Mouse (Mus musculus) thymus, postnatal 36 days (tissue): ENCODE data around the gene 4931428F04Rik.

Experiments used
- DNase-seq, 2 experiments: peaks; one replicate each; pipeline ENCODE4 v3.0.0; 2022; ENCODE audit warnings: mixed read lengths in 2 of 2

4931428F04Rik gene

GRCm38 (mm10) chr8:105285514-105285913 lies 4.2 kb downstream of the 4931428F04Rik start:
- no peak for DNase-seq

DNA sequence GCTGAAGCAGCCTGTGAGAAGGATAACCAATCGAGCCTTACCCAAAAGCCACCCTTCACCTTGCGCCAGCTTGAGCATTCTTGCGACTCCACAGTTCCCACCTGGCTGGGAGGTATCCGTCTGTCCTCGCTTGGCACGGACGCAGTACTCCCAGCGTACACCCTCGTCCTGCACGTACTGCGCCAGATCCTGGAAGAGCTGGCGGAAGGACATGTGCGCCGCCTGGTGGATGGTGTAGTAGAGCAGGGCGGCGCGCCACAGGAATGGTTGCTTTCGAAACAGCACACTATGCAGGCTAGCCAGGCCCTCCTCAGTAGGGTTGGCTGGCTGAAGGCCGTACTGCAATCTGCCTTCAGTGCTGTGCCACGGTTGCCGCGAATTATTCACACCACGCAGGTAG lies 6.6 kb downstream of the 4931428F04Rik start:
- no peak for DNase-seq

DNA sequence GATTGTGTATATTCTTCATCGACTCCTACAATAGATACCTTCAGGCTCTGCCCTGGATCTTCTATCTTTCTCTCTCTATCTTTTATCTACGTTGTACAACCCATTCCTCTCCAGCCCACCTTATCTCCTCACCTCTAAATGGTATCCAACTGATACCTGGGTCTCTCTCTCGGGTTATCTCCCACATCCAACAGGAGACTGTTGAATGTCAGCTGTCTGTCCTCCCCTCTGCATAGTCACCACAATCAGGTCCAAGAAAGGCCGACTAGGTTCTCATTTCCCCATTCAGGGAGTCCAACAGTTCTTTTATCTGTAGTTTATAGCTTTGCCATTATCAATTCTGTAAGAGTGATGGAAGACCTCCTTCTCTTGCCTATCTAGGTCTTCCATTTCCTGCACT lies 7.4 kb downstream of the 4931428F04Rik start:
- no peak for DNase-seq

DNA sequence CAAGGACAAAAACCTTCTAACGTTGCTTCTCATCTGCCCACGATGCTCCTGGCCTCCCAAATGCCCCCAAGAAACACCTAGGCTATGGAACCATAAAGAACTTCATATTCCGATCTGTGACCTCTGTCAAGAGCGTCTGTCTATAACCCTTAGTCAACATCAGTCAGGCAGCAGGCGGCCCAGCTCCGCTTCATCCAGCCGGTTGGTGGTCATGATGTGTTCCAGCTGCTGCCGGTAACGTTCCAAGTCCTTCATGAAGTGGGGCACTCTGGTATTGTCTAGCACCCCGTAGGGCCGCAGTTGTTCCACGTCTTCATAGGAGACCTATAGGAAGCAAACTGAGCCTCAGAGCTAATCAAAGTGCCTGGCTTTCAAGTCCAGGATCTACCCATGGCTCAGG lies 7.8 kb downstream of the 4931428F04Rik start:
- no peak for DNase-seq

- no peak for DNase-seq
Measured at GRCm38 (mm10) chr8:105280567-105280966, 9.1 kb downstream of the 4931428F04Rik start.

DNA sequence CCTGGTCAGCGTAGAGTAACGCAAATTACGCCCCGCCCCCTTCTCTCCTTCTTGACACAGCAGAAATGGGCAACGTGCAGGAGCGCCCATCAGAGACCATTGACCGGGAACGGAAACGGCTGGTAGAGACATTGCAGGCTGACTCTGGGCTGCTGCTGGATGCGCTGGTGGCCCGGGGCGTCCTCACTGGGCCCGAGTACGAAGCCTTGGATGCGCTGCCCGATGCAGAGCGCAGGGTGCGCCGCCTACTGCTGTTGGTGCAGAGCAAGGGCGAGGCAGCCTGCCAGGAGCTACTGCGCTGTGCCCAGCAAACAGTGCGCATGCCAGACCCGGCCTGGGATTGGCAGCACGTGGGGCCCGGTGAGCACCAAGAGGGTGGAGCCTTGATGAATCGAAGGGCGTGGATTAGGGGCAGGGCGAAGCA lies 10.7 kb downstream of the 4931428F04Rik start:
- DNase-seq, result peak in 1 of 2 experiments; percentile 50

DNA sequence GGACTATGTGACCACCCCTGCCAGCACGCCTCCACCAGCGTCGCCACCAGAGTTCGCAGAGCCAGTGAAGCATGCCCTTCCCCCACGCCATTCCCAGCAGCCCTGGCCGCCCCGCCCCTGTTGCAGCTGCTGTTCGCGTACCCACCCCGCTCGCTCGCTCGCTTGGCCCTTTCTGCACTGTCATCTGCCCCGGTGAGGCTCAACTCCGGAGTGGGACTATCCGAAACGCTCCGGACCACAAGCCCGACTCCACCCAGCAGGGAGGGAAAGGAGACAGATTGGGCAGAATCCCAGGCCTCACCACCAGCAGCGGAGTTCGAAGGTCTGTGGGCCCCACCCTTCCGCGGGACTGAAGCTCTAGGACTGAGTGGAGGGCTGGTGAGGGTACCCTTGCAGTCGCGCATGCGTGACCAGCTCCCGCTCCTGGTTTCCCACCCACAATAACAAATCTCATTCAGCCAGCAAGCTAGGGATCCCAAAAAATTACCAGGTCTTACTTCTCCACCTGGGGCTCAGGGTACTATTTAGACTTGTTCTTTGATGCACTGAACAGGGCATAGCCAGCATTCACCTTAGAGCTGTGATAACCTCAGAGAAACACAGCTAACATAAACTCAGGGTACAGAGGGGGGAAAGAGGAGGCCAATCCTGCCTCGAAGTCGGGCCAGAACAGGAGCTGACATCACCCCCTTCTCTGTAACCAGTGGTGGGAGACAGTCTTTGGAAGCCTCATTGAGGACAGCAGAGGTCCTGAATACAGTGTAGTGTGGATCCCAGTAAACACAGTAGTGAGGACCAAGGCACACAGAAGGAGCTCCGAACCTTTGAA lies 13.2 kb downstream of the 4931428F04Rik start:
- DNase-seq, result peak; percentile 52 to 60

- no peak for DNase-seq
Measured at GRCm38 (mm10) chr8:105275840-105276239, 13.8 kb downstream of the 4931428F04Rik start, which contains the start of gene Nol3. Gene Nol3, plus strand, starts transcription at chr8:105276140.

- DNase-seq, result no peak
Measured at GRCm38 (mm10) chr8:105275387-105275786, 14.3 kb downstream of the 4931428F04Rik start.

DNA sequence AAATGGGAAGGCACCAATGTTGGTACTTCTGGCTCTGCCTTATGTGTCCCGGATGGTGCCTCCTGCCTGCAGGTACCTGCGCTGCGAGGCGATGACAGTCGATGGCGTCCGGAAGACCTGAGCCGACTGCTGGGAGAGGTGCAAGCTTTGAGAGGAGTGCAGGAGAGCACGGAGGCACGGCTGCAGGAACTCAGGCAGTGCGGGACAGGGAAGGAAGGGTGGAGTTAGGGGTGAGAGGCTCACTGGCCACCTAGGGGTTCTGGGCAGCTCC lies 18.8 kb downstream of the 4931428F04Rik start:
- DNase-seq, result no peak

DNA sequence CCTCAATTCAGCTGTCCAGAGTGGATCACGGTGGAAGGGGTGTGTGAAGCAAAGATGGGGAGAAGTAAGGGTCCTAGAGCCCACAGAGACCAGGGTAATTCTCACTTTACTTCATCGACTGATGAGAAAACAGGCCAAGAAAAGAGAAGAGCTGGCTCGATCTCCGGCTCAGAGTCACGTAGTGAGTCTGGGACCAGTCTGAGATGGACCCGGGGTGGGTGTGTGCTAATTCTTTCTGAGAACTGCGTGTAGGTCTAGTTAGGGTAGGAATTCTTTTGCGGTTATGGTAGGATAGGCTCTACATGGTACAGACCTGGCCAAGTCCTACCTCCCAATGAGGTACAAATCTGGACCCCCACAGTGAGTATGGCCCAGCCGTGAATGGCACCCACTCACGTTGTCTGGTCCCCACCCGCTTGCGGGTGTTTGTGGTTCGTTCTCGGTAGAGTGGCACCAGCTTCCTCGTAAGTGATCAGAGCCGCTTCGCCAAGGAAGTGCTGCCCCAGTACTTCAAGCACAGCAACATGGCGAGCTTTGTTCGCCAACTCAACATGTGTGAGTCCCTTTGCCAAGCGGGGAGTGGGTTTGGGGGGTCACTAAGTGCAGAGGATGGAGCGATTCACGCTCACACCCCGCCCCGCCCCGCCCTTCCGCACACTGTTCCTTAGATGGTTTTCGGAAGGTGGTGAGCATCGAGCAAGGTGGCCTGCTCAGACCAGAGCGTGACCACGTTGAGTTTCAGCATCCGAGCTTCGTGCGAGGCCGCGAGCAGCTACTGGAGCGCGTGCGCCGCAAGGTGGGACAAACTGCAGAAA lies 19.4 kb downstream of the 4931428F04Rik start:
- no peak for DNase-seq

- DNase-seq, result no peak
Measured at GRCm38 (mm10) chr8:105269461-105269947, 20.2 kb downstream of the 4931428F04Rik start, which contains the start of gene Hsf4. Gene Hsf4, plus strand, starts transcription at chr8:105269801.

- no peak for DNase-seq
Measured at GRCm38 (mm10) chr8:105269075-105269458, 20.6 kb downstream of the 4931428F04Rik start.

GRCm38 (mm10) chr8:105268342-105269074 lies 21.2 kb downstream of the 4931428F04Rik start:
- no peak for DNase-seq

DNA sequence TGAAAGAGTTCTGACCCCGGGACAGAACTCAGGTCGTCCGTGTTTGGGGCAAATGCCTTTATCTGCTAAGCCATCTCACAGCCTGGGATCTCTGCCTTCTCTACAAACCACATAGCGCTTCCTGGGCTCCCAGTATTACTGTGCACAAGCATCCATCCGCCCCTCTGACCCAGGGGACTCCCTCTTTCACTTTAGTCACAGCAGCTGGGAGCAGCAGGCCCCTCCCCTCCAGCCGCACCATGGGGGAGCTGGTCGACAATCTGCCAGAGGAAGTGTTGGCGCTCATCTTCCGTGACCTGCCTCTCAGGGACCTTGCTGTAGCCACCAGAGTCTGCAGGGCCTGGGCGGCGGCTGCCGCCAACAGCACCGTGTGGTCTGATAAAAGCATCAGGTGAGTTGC lies 22.9 kb downstream of the 4931428F04Rik start:
- peak; percentile 32 to 56 for DNase-seq

- peak; percentile 45 to 53 for DNase-seq
Measured at GRCm38 (mm10) chr8:105265128-105265527, 24.5 kb downstream of the 4931428F04Rik start.

- peak; percentile 77 to 83 for DNase-seq
Measured at GRCm38 (mm10) chr8:105264024-105264982, 25.4 kb downstream of the 4931428F04Rik start, which contains the start of the genes Tradd and Fbxl8. Gene Tradd, minus strand, starts transcription at chr8:105264609. Gene Fbxl8, plus strand, starts transcription at chr8:105264648.

GRCm38 (mm10) chr8:105263244-105263912 lies 26.3 kb downstream of the 4931428F04Rik start:
- no peak for DNase-seq

DNA sequence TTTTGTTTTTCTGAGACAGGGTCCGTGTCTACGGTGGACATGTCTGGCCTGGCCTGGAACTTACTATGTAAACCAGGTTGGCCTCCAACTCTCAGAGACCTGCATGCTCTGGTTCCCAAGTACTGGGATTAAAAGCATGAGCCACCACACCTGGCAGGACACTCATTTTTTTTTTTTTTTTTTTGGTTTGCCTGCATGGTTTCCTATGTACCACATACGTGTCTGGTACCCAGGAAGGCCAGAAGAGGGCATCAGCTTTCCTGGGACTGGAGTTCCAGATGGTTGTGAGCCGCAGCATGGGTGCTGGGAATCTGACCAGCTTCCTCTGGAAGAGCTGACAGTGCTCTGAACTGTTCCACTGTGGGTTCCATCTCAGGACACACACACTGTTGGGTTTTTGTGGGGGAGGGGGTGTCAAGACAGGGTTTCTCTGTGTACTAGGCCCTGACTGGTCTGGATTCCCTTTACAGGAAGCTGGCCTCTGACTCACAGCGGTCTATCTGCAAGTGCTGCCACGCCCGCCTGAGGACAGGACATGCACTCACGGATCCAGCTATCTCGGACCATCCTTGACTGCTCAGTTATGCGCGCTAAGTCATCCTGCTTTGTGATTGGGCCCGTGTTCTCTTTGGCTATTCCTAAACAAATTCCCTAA lies 28.2 kb downstream of the 4931428F04Rik start:
- no peak for DNase-seq

GRCm38 (mm10) chr8:105260371-105261099 lies 29.1 kb downstream of the 4931428F04Rik start:
- DNase-seq, result no peak
